Mouse (Mus musculus) stomach, postnatal 0 days (tissue): Measurements from ENCODE around the gene Sult2a8. TPM values are rescaled to one million over a fixed set of nuclear protein-coding genes. Genes with fewer than 3 reads are reported as not detected.

Experiments
- ATAC-seq: fragments of 200-750 bp; cut with Nextera tagmentation; 2 replicates; pipeline ENCODE4 v1.8.0; 2017; ENCODE audit not compliant: low FRiP score, low TSS enrichment
- DNase-seq: peaks from one replicate; pipeline ENCODE4 v3.0.0-alpha.2; 2016; ENCODE audit warnings: low spot score
- H3K27ac ChIP-seq: fragments of 300-500 bp; sonication (generic); replicated peaks from 2 replicates; pipeline ENCODE4 v1.5.1; 2014; ENCODE audit warnings: mild to moderate bottlenecking, control low read depth
- H3K27me3 ChIP-seq: fragments of 300-500 bp; sonication (generic); 2 replicates; pipeline ENCODE4 v1.6.1; 2014; ENCODE audit warnings: low read length; ENCODE audit not compliant: control insufficient read depth, insufficient read depth
- H3K36me3 ChIP-seq: fragments of 300-500 bp; sonication (generic); 2 replicates; pipeline ENCODE4 v1.6.1; 2014; ENCODE audit warnings: low read length, mixed read lengths; ENCODE audit not compliant: control insufficient read depth, insufficient read depth
- H3K4me1 ChIP-seq: fragments of 300-500 bp; sonication (generic); replicated peaks from 2 replicates; pipeline ENCODE4 v1.6.1; 2014; ENCODE audit warnings: antibody characterized with exemption; ENCODE audit not compliant: control insufficient read depth, insufficient read depth
- H3K4me2 ChIP-seq: fragments of 300-500 bp; sonication (generic); replicated peaks from 2 replicates; pipeline ENCODE4 v1.6.1; 2014; ENCODE audit warnings: low read depth, mild to moderate bottlenecking, control low read depth, moderate library complexity
- H3K4me3 ChIP-seq: fragments of 300-500 bp; sonication (generic); 2 replicates; pipeline ENCODE4 v1.5.1; 2014; ENCODE audit warnings: low read depth, low read length, control low read depth
- H3K9ac ChIP-seq: fragments of 300-500 bp; sonication (generic); 2 replicates; pipeline ENCODE4 v1.6.1; 2014; ENCODE audit warnings: mild to moderate bottlenecking, low read length, control low read depth, mixed read lengths
- H3K9me3 ChIP-seq: fragments of 300-500 bp; sonication (generic); 2 replicates; pipeline ENCODE4 v1.6.1; 2016; ENCODE audit warnings: low read length; ENCODE audit not compliant: control insufficient read depth
- CTCF ChIP-seq: IDR thresholded peaks from 2 replicates; pipeline ENCODE4 v1.5.1; 2016; ENCODE audit warnings: antibody characterized with exemption, low read depth, mild to moderate bottlenecking, moderate library complexity
- EP300 ChIP-seq: optimal IDR thresholded peaks from 2 replicates; pipeline ENCODE3; 2016; ENCODE audit warnings: antibody characterized with exemption
- polyA plus RNA-seq: library from polyadenylated mRNA; unstranded; fragments of >200 nt; fragmentation: Nextera tagmentation; extraction: Ambion mirVana; gene quantifications from 2 replicates; pipeline ENCODE4 v1.2.1, GENCODE M21; 2015

Sult2a8 gene
- polyA plus RNA-seq, 1 experiment from 2014 or later = not detected

GRCm38 (mm10) chr7:14396462-14396861 is 50.1 kb downstream of the Sult2a8 start:
- TF ChIP-seq EP300 (no peak), CTCF (no peak)
- Histone ChIP-seq H3K27me3 (no peaks in the 10 kb centered on the region), H3K36me3 (no peaks in the 10 kb centered on the region), H3K27ac (no peak overlapping the region), H3K9me3 (no peaks in the 10 kb centered on the region), H3K4me3 (no peak overlapping the region), H3K4me2 (no peak overlapping the region), H3K9ac (no peak overlapping the region), H3K4me1 (no peaks in the 10 kb centered on the region)
- no peak for DNase-seq
- ATAC-seq = no peak

Other genes starting within 250 kb of the Sult2a8 start
- not detected in 2 replicates for gene Sult2a6, start 191.9 kb downstream of the Sult2a8 start, polyA plus RNA-seq
- not detected in 2 replicates for gene Obox8, start 113.2 kb downstream of the Sult2a8 start, polyA plus RNA-seq
- not detected in 2 replicates for gene Sult2a7, start 47.5 kb upstream of the Sult2a8 start, polyA plus RNA-seq
- 0.05 TPM in 2 replicates for gene Vmn1r90, start 116.7 kb upstream of the Sult2a8 start, polyA plus RNA-seq
- gene Obox7, start 212.7 kb upstream of the Sult2a8 start, polyA plus RNA-seq = not detected in 2 replicates